Mouse (Mus musculus): ENCODE data around the gene Gm10959. TPM values are rescaled to one million over a fixed set of nuclear protein-coding genes. Genes with fewer than 3 reads are reported as not detected.
"Not testable (repeated sequence)": the region's sequence is repeated elsewhere in the genome, so short reads cannot be mapped to it uniquely, and the experiment has no call there.

Gene Gm10959
- total RNA-seq (2014; fragmentation: Nextera tagmentation) (not detected in 2 replicates), total RNA-seq (2017) (not detected in 2 replicates)

DNA sequence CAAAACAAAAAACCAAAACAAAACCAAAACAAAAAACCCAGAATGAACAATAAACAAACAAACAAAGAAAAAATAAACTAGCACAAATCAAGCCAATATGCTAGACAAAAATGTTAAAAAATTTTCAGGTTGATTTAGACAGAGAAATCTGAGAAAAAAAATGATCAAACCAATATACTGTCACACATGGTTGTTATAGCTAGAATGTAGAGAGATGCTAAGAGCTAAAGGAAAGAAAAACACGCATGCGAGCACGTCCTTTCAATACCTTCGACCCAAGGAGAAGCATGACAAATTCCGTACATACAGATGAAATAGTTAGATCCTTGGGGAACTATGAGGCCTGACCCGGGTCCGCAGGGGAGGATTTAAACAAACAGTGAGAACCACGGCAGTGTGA, at the start of gene Gm10959:
Gene Gm10959 (minus strand): TSS at position 101 of the 400 bp plus-strand sequence.
- no peak for ATAC-seq (replicated peaks; ENCODE audit: poor library complexity, severe bottlenecking)

DNA sequence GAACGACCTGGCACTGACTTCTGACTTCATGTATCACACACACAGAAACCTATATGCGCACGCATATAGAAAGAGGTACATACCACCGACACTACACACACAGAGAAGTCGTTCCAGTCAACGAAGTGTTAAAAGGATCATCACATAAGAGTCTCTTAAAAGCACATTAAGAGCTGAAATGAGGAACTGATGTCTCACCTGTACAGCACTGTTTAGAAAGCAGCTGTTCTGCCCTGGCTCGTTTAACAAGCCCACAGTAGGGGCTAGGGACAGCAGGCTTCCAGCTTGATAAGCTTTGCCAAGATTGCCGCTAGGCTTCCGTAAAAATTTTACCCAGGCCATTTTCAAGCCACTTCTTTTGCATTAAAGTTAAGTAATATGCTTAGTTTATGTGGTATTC, 49.2 kb upstream of the Gm10959 start:
- ATAC-seq (replicated peaks; ENCODE audit: poor library complexity, severe bottlenecking) = no peak

DNA sequence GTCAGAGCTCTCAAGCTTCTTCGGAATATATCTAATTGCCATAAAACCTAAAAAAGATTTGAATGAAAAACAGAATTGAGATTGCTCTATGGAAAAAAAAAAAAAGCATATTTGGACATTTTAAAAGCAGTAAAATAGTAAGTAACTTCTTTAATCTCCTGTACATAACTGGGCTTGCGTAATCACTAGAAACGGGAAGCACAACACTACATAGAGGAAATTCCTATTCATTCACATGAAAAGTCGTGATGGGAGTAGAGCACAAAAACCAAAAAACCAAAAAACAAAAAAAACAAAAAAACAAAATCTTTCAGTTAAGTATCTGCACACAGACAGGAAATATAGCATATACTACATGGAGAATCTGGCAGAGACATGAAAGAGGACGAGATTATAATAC, 45.1 kb upstream of the Gm10959 start:
- ATAC-seq (replicated peaks; ENCODE audit: poor library complexity, severe bottlenecking) = peak; percentile 93

DNA sequence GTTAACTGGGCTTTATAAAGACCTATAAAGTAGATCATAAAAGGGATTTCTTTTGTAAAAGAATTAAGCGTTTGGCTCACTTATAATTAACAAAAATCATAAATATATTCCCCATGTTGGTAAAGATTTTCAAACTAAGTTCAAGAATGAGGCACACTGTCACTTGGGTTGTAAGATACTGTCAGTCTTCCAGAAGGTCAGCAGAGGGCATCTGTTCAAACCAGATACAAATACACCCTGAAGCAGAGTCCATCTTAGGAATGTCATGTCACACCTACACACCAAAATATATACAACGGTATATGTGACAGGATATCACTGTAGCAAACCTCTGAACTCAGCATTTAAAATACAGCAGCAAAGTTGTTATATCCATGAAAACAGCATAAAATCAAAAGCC, 31.0 kb upstream of the Gm10959 start:
- no peak for ATAC-seq (replicated peaks; ENCODE audit: poor library complexity, severe bottlenecking)

DNA sequence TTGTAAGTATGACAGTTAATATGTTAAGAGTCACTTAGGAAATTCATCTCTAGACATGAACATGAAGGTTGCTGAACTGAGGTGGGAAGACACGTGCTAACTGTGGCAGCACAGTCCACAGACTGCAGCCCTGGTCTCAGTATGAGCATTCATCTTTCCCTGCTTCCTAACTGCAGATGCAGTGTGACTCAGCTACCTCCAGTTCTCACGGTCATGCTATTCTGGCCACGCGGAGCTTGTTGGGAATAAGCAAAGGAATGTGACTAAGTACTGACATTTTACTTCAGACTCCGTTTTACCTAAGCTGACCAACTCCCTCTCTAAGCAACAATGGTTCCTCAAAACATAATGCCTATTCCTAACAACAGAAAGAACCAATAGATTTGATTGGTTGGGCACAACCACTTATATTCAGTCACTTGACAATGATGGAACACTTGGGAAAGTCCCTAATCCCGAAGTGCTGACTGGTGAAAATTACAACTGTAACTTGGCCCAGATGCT, 24.3 kb upstream of the Gm10959 start:
- ATAC-seq (replicated peaks; ENCODE audit: poor library complexity, severe bottlenecking) = no peak

DNA sequence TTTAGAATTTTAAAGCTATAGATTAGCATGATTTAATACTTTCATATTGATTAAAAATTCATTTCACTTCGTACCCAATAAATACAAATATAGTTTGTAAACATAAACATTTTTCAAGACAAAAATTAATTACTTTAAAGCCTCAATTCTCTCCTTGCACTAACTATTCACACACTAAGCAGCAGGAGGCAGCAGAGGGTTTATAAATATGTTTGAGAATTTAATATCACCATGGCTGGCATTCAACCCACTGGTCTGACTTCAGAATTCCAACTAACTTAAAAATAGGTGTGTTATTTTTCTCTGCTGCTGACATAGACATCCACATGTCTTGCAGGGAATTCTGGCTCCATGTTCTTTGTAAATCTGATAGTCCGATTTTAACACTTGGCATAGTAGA, 20.1 kb upstream of the Gm10959 start:
- peak; percentile 68 for ATAC-seq (replicated peaks; ENCODE audit: poor library complexity, severe bottlenecking)

DNA sequence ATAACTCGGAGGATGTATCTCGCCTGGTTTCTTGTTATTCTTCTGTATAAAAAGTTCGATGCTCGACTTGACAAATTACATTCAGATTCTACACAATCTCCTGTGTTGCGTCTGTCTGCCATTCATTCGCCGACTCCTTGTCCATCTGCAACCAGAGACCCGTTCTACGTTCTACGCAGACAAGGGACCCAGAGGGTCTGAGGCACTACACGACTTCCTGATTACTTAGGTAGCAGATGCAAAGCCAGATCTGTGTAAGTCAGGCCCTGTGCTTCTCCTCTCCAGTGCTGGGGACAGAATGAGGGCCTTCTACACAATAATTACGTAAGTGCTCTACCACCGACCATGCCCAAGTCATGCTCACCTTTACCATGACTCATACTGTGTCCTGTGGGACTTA, 18.0 kb upstream of the Gm10959 start:
- not testable (repeated sequence) for ATAC-seq (replicated peaks; ENCODE audit: poor library complexity, severe bottlenecking)

DNA sequence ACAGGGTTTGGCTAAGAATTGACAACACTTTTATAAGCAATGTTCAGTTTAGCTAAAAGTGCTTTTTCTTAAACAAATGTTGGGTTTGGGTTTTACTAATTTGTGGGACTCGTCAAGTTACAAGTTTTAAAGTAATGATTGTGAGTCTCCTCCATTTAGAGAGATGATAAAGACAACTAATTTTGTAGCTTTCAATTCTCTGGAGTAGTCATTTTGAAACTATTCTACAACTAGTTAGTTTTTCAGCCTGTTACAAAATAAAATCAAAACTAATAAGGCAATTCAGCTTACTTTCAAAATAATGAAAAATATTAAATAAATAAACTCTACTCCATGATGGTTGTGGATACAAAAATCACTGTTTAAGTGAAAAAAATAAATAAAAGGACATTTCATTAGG, 13.3 kb upstream of the Gm10959 start:
- ATAC-seq (replicated peaks; ENCODE audit: poor library complexity, severe bottlenecking) = no peak

DNA sequence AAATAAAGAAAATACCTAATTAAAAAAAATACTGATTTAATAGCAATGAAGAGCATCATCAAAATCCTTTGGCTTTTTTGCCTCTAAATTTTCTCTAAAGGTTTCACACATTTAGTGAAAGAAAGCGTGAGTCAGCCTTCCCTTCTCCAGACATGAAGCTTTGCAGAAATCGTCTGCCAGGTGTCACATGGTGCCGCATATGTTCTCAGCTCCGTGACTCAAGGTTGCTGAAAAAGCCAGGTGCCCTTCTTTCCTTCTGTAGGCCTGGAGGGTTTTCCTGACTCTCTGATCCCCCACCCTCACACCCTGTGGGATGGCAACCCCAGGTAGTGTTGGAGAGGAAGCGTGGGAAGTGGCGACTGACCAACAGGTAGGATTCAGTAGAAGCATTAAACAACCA, 10.6 kb upstream of the Gm10959 start:
- ATAC-seq (replicated peaks; ENCODE audit: poor library complexity, severe bottlenecking) = no peak

DNA sequence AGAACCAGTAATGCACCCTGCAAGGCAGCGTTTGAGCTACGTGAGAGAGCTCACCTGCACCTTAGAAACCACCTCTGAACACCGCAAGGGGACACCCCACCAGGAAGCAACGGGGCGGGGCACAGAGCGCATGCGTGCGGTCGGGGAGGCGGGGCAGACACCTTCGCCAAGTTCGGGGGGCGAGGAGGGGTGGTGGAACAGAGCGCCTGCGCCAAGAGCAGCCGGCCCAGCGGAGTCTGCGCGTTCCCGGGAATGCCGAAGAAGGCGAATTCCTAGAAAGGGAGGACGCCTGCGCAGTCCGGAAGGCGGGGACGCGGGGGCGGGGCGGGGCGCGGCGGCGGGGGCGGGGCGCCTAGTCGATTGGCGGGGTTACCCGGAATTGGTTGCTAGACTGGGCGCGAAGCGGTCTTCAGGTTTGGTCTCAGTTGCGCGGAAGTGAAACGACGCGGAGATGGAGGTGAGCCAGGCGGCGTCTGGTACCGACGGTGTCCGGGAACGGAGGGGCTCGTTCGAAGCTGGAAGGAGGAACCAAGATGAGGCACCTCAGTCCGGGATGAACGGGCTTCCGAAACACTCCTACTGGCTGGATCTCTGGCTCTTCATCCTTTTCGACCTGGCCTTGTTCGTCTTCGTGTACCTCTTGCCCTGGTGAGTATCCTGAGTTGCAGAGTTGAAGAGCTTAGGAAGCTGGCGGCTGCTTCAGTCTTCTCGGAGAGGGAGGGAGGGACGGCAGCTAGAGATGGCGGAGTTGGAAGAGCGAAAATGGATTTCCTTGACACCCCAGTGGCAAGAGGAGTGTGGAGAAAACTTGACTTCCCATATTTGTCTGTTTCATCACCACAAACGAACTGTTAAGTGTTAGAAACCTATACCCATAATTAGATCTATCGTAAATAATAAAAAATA, 5.1 kb upstream of the Gm10959 start, which contains the start of gene 1810037I17Rik:
Gene 1810037I17Rik (plus strand): TSS at position 195 of the 906 bp plus-strand sequence.
- ATAC-seq (replicated peaks; ENCODE audit: poor library complexity, severe bottlenecking) = peak; percentile 89

DNA sequence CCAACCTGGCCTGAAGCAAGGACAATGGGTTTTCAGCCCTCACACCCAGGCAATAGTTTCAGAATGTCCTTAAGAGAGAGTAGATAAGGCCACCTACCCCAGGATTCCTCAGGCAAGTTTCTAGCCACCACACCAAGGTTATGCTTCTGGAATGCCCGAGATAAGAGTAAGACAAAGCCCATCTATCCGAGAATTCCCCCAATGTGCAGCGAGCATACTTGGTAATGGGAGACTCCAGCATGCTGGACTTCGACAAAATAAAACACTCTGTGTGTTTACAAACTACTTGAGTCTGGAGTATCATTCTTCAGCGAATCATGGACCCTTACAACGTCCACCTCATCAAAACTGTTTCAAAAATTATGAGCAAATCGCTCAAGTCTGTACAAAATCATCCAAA, 4.0 kb upstream of the Gm10959 start:
- ATAC-seq (replicated peaks; ENCODE audit: poor library complexity, severe bottlenecking) = no peak

DNA sequence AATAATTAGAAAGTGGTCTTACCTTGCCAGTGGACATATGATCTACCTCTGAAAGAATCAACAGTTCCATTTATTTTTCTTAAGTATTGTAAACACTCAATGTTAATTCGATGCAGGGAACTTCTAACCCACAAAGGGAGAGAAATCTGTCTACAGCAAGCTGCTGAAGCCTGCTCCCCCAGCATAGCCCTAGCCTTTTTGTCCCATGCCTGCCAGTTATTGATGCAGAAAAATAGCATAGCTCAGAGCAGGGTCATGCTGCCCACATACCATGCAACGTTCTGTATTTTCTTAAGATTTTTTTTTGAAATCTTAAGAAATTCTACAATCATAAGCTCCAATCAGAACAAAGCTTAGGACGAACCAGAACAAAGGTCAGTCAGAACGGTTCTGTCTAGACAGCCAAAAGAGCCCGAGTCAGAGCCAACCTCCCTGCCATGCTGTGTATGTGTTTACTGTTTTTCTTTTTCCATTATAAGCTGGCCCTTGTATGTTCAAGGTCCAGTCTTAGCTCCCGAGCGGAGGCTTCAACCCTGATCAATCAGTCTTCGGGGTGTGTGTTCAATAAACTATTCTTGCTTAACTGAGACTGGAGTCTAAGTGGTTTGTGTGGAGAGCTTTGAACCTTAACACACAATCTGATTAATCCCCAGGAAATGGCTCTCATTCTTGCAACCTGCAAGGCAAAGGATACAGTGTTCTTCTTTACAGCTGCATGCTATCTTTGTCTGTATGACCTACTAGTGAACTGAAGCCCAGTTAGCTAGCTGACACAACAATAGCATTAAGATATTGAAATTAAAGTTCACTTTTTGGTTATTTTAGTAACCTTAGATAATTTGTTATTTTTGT, 2.7 kb upstream of the Gm10959 start:
- ATAC-seq (replicated peaks; ENCODE audit: poor library complexity, severe bottlenecking) = no peak

DNA sequence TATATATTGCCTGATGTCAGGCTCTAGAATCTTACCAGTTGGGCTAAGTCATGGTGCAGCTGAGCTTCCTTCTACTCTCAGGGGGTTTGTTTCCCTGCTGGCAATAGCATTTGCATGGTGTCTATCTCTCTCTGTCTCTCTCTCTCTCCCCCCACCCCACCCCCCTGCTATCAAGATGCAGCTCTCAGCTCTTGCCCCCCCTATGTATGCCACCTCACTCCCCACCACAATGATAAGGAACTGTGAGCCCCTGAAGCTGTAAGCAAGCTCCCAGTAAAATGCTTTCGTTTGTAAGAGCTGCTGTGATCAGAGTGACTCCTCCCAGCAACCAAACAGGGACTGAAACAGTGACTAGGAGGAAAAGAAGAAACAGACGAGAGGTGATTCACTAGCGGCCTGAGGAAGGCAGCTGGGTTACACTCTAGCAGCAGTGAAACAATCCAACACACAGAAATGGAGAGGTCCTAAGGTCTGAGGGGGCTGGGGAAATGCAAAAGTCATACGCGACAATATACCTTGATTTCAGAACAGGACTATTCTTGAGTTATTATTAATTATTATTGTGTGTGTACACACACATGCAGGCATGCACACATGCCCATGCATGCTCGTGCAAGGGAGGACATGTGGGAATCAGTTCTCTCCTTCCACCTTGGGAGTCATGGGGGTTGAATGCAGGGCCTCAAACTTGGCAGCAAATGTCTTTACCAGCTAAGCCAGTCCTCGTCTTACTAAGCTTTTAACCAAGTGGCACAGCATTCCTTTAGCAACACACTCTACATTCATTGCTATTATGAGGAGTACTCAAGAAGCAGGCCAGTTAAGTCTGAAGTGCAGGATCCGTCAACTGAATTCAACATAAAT, 1.6 kb upstream of the Gm10959 start:
- ATAC-seq (replicated peaks; ENCODE audit: poor library complexity, severe bottlenecking) = 0 out of 2 replicates have a peak, but pooled peaks have one; percentile 4

DNA sequence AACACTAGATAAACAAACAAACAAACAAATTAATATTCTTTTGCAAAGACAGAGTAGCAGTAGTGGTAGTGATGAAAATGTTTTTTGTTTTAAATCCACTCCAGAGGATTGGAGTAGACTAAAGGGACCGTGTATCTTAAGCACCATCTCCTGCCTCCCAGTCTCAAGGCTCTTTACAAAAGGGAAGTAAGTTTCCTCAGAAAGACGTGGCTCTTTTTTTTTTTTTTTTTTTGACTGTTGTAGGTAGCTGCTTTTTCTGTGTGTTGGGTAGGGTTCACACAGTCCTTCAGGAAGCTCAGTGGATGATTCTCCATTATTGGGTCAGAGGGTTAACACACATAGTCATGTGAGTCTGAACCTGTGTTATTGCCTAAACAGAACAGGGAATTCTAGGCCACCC, 488 bp downstream of the Gm10959 start:
- ATAC-seq (replicated peaks; ENCODE audit: poor library complexity, severe bottlenecking) = peak; percentile 58

DNA sequence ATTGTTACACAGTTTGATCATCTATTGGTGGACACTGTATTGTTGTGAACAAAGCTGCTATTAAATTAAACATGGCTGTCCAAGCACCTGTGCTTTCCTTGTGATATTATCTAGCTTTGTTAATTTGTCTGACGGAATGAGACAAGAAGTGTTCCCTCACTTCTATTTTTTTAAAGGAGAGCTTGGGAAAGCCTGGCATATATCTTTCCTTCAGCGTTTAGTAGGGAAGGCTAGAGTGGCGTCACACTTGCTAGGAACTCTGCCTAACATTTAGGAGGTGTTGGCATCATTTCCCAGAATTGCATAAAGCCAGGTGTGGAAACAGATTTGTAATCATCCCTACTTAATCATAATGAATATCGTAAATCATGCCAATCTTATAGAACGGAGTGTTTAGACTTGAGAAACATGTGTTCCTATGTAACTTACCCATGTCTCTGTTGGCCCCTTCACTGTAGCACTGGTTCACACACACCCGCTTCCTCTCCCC, 2.9 kb downstream of the Gm10959 start:
- ATAC-seq (replicated peaks; ENCODE audit: poor library complexity, severe bottlenecking) = no peak

DNA sequence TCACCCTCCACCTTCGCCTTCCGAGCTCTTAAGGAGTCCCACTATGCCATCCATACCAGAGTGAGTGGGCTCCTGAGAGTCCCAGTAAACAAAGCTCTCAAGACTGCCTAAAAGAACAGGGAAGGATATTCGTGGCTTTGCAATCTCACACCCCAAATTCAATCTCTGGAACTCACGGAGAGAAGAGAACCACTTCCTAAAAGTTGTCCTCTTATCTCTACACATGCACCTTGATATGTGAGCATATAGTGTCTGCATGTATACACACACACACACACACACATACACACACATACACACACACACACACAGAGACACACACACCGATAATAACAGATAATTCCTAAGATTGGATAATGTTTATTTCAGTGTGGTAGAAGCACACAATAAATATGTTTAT, 3.7 kb downstream of the Gm10959 start:
- ATAC-seq (replicated peaks; ENCODE audit: poor library complexity, severe bottlenecking) = no peak

DNA sequence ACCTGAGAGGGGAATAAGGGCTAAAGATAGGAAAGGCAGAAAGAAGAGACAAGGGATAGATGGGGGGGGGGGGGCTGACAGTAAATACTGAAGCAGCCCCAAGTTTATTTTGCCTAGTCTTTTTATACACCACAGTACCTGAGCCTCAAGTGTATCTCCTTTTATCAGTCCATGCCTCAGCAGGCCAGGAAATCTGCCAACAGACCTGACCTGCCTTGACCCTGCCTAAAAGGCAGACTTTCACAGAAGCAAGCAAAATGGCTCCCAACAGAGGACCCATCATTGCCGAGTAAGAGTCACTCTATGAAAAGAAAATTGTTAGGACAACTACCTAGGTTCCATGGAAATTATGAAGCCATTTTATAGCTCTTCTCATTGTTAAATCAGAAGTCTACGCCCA, 11.3 kb downstream of the Gm10959 start:
- no peak for ATAC-seq (replicated peaks; ENCODE audit: poor library complexity, severe bottlenecking)

DNA sequence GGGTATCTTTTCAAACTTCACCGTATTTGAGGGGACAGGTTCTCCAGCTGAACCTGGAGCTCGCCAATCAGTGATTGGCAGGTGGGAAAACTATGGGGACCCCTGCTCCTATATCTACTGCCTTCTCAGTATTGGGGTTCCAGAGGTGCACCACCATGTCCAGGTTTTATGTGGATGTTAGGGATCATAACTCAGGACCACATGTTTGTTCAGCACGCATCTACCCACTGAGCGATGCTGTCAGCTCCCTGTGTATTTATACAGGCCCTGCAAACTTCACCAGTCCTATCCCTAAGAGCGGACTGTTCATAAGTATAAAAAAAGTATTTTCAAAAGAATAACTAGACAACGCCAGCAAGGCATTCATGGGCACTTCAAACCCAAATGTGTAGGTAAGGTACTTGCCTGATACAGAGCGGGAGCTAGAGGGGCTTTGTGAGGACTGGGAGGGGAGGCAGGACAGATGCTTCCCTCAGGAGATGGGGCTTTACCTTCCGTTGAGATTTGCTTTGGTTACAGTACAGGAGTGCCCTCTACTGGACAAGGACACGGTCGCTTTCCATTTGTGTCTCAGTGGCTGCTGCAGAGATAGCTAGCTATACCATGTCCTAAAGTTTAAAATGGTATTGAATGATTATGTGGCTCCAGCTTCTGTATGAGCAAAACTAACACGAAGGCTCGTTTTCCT, 15.3 kb downstream of the Gm10959 start:
- ATAC-seq (replicated peaks; ENCODE audit: poor library complexity, severe bottlenecking) = peak; percentile 88

DNA sequence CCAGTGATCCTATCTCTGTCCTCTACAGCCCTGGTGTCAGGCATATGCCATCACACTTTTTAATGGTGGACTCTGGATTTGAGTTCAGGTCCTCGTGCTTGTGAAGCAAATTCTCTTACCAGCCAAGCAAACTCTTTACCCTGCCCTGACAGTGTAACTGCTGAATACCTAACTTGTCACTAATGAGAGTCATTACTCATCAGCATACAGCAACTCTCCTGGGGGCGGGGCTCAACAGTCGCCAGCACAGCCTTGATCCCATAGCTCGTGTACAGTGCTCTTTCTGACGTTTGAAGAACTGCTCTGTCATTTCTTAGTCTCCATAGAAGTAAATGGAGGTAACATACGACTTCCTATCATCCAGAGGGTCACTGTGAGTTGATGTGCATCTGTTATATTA, 20.9 kb downstream of the Gm10959 start:
- ATAC-seq (replicated peaks; ENCODE audit: poor library complexity, severe bottlenecking) = no peak
